Mouse (Mus musculus) neural tube, embryonic 15.5 days (tissue): ENCODE measurements around the gene Cdt1. TPM values are rescaled to one million over a fixed set of nuclear protein-coding genes. Genes with fewer than 3 reads are reported as not detected.

Source experiments
- microRNA-seq: library from miRNA; unstranded; fragments of <30 nt; microRNA quantifications from one replicate; pipeline ENCODE4, GENCODE M21; 2017
- polyA plus RNA-seq: library from polyadenylated mRNA; unstranded; fragments of >200 nt; fragmentation: Nextera tagmentation; extraction: Ambion mirVana; gene quantifications from 2 replicates; pipeline ENCODE4 v1.2.1, GENCODE M21; 2015

Cdt1 gene
- polyA plus RNA-seq, 1 experiment from 2014 or later, result 6.8 TPM

Small RNA genes lying within 50 kb of the gene (microRNA-seq; reads per million reads assigned to microRNA genes)
- gene Mir6396, result not detected

Other genes with a start within 250 kb of the Cdt1 start
- gene Trhr2, start 207.3 kb upstream of the Cdt1 start, polyA plus RNA-seq, result 0.12 TPM in 1 of 2 replicates, not detected in the other
- 30.6 and 35.3 TPM in 2 replicates for gene Zc3h18, start 191.4 kb upstream of the Cdt1 start, polyA plus RNA-seq
- not detected in 2 replicates for gene Il17c, start 146.0 kb upstream of the Cdt1 start, polyA plus RNA-seq
- 46.0 and 94.9 TPM in 2 replicates for gene Cyba, start 135.1 kb upstream of the Cdt1 start, polyA plus RNA-seq
- gene Mvd, start 124.6 kb upstream of the Cdt1 start, polyA plus RNA-seq, result 65.9 and 73.2 TPM in 2 replicates
- gene Snai3, start 107.3 kb upstream of the Cdt1 start, polyA plus RNA-seq, result 0.12 and 1.1 TPM in 2 replicates
- 34.9 and 36.8 TPM in 2 replicates for gene Rnf166, start 92.0 kb upstream of the Cdt1 start, polyA plus RNA-seq
- 66.2 and 80.2 TPM in 2 replicates for gene Ctu2, start 91.9 kb upstream of the Cdt1 start, polyA plus RNA-seq
- 2.1 and 5.1 TPM in 2 replicates for gene Piezo1, start 16.7 kb upstream of the Cdt1 start, polyA plus RNA-seq
- gene Aprt, start 8.9 kb downstream of the Cdt1 start, polyA plus RNA-seq, result 189 and 207 TPM in 2 replicates
- gene Galns, start 43.4 kb downstream of the Cdt1 start, polyA plus RNA-seq, result 6.7 and 9.5 TPM in 2 replicates
- gene Trappc2l, start 43.6 kb downstream of the Cdt1 start, polyA plus RNA-seq, result 103 and 113 TPM in 2 replicates
- gene Pabpn1l, start 54.7 kb downstream of the Cdt1 start, polyA plus RNA-seq, result 0.14 TPM in 1 of 2 replicates, not detected in the other
- gene Cbfa2t3, start 131.1 kb downstream of the Cdt1 start, polyA plus RNA-seq, result 14.4 and 16.8 TPM in 2 replicates
- gene Acsf3, start 207.5 kb downstream of the Cdt1 start, polyA plus RNA-seq, result 15.2 and 20.3 TPM in 2 replicates